Mouse (Mus musculus): Measurements from ENCODE around the gene Rnf180. TPM values are rescaled to one million over a fixed set of nuclear protein-coding genes. Genes with fewer than 3 reads are reported as not detected.

The Rnf180 gene
- total RNA-seq, 1 experiment from 2014 or later, result 10.7 TPM

DNA sequence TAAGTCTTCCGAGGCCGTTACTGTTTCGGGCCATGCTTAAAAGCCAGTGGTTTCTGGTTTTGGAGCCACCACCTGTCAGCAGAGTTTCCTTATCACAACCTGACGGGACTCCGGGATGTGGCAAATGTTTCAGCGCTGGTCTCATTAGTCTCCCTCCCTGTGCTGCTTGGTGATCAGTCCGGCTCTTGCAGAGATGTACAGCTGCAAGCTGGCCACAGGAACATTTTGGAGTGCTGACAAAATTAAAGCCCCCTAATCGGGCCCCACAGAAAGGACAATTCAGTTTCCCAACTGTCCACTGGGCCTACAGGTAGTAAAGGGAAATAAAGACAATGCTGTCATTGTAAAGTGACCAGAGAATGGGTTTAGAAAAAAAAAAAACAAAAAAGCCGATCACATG is 44.4 kb downstream of the Rnf180 start:
- DNase-seq, result no peak

DNA sequence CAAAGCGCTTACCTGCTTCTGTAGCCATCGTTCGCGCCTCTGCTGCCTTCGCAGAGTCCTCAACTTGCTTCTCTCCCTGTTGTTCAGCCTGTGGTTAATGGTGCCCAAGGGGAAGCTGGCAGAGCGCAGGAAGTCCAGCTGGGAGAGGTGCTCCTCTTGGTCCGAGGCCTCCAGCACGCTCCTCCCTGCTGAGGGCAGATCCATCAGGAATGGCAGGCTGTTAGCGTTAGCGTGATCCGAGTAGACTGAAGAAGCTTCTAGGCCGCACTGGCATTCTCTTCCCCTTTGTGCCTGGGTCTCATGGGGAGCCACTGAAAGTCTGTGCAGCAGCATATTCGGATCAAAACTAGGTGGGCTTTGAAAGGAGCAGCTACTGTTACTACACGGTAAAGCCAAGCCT is 45.0 kb downstream of the Rnf180 start:
- DNase-seq, result no peak

DNA sequence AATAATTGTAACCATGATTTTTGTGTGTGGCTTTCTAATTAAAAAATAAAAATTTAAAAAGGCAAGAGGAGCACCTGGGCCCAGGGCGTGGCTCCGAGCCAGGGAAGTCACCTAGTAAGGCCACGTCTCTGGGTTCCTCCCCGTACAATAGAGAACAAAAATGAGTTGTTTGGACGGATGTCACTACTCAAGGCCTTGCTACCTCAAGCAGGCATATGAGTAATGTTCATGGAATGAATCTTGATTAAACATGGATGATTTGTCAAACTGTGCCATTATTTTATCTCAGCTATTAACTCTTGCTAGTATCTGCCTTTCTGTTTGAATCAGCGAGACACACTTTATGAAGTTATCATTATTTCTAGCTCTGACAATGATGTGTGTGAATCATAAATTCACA is 46.9 kb downstream of the Rnf180 start:
- peak; percentile 15 for DNase-seq

DNA sequence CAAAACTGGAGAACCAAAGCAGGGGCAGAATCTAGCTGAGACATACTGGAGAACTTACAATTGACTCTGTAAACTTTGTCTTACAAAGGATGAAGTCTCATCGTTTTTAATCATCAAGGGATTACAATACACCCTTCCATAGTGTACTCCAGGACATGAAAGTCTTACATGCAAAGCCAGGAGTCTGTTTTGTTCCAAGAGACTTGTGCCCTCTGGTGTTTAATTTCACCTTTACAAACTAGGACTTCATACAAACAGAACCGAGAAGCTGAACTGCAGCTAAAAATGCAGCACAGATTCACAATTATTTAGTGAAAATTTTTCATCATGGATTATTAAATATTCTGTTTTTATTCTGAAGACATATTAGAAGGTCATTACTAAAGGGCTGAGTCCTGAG is 53.8 kb downstream of the Rnf180 start:
- no peak for DNase-seq

DNA sequence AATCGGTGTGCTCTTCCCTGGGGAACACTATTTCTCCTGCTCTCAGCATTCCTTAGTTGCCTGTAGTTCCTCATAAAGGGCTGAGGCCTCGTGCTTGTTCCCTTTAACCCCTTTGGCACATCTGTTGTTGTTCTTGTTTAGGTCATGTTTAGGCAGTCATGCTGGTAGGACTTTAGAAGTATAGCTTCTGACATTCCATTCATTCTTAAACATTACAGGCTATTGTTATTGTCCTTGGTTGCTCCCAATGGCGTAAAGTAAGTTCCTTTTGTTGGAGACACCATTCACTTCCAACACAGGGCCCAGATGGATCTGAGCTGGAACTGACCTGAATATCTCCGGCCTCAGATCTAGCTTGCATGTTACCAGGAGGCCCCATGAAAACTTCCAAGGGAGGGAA is 67.5 kb downstream of the Rnf180 start:
- DNase-seq, result no peak

DNA sequence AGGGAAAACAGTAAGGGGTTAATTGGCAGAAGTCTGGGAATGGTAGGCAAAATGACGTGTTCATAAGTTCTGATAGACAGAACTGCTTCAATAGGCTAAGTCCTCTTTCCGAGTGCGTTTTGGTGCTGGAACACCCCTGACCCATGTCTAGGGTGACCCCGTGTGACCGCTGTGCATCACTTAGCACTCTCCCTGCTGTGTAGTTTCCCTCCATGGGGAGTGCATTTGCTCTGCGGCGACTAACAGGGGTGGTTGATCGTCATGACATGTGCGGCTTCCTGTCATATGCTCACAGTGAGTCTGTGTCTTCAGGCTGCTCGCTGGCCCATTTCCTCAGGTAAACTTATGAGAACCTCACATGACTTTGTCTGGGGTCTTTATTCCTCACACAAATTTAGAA is 70.6 kb downstream of the Rnf180 start:
- DNase-seq, result no peak

DNA sequence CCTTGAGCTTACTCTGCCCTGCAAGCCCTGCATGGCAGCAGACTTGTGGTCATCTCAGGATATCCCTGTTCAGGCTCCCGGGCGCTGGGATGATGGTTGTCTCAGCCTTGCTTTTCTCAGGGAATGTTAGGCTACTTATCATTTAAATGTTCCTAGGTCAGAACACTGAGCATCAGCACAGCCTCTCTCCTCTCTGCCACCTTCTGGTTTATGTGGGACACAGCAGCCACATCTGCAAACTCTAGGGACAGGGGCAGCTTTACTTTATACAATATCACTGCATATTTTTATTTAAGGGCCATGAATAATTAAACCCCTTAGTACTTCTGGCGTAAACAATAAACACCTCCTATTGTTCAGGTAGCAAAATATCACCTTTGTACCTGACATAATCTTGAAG is 71.5 kb downstream of the Rnf180 start:
- DNase-seq, result peak; percentile 9

DNA sequence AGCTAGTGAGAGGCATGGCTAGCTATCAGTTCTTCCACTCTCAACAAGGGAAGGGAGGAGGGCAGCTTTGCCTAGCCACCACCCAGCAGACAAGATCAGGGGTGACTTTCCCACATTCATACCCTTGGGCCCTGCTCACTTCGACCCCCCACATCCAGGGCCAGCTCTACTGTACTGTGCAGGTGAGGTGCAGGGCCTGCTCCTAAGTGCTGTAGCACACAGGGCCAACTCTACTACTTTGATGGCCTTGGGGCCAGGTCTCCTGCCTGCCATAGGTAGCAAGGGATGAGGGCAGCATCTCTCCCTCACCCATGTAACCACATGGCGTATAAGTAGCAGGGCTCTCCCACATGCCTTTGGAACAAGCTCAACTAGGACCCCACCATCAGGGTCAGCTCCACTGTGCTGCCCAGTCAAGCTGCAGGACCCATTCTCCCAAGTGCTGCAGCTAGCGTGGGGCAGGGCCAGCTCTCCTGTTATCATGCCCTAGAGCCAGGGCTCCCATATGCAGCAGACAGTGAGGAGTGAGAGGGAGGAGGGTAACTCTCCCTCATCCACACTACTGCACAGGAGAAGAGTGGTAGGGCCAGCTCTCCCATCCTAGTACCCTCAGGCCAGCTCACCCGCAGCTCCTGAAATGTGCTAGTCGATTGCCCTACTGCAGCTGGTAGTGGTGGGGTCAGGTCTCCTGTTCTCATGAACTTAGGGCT is 72.4 kb downstream of the Rnf180 start:
- no peak for DNase-seq

DNA sequence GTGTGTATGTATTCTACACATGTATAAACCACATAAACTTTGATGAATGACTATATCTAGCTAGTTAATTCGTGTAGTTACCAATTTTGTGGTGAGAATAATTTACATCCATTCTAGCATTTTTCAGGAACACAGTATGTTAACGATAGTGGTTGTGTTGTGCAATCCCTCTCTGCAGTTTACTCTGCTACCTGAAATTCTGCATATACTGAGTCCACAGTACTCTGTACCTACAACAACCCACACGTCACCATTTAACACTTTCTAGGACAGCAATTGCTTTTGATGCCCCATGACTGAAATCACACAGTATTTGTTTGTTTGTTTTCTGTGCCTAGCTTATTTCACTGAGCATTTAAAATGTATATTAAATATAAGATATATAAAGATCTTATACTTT is 83.9 kb downstream of the Rnf180 start:
- no peak for DNase-seq

DNA sequence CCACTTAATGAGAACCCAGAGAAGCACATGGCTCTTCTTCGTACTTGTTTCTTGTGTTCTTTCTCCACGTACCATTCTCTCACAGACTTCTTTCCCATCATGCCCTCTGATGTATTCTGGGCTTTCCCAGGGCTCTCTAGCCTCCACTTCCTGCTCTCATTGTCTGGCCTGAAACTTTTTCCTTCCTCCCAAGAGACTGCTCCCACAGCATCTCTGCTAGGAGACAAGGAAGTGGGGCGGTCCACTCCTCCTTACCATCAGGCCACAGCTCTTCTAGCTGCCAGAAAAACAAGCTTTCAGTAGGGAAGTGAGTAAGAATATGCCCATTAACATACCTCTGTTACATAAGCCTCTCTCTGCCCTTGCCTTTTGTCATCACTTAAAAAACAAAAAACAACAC is 90.8 kb downstream of the Rnf180 start:
- no peak for DNase-seq

DNA sequence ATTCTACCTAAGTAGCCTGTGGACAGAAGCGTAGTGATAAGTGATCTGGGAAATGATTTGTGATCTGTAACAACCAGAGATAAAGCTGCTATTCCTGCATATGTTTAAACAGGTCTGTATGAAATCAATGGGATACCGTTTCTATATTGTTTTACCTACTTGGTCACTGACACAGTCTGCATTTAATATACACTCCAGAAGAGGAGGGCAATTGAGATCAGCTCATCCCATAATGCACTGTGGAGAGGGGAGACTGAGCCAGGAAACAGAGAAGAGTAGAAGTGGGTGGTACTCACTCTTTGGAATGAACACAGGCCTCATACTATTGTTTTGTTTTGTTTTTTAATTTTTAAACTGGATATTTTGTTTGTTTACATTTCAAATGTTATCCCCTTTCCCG is 96.0 kb downstream of the Rnf180 start:
- DNase-seq, result no peak

DNA sequence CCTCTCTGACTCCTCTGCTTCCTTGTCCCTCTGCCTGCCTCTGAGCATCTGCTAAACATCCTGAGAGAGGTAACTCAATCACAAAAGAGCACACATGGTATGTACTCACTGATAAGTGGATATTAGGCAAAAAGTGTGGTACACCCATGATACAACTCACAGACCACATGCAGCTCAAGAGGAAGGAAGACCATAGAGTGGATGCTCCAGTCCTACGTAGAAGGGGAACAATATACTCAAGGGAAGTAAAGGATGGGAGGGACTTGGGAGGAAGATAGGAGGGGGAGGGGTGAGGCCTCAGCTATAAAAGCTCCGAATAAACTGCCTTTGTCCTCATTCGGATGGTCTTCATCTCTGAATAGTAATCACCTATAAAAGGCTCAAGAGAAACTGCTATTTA is 96.6 kb downstream of the Rnf180 start:
- DNase-seq, result no peak

DNA sequence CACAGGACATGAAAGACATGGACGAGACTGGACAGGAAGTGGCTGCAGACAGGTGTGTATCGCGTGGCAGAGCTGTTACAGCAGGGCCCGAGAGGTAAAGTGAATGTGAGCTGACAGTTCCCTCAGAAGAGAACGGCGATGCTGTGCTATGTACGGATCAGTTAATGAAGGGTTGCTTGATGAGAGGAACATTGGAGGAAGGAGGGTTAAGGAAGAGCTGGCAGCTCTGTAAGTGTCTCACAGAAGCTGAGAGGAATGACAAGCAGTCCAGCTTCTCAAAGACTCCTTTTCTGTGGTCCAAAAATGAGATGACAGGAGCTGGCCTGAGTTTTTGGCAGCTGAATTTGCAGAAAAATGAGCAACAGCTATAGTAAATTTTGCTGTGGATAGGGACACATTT is 101.0 kb downstream of the Rnf180 start:
- DNase-seq, result no peak

DNA sequence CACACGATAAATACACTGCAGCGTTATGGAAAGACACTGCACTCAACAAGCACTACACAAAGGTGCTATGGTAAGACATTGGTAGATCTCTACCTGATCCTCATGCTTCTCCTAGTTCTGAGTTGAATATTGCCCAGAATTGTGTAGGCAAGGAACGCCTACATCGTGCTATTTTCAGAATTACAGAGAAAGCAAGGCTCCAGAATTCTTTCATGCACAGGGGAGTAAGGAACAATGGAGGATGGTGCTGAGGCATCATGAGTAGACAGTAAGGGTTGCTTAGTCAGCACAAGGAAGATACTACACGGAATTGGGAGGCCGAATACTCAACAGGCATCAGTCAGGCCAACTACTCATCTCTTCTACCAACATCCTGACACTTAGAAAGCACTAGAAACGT is 105.9 kb downstream of the Rnf180 start:
- no peak for DNase-seq

DNA sequence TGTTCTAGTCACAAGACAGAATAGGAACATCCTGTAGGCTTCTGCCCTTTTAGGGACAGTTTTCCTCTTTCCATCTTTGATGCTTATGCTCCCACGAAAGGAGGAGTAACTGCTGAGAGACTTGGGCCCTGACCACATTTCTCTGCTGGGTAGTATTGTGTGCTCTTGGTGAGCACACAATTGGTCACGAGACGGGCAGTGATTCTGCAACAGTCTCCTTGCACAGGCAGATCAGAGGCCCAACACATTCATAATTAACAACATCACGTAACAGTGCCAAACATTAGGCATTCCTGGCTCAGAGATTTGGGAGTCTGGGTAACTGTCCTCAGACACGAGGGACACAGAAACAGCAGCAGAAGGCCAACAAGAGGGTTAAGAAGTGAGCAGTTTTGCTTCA is 113.8 kb downstream of the Rnf180 start:
- no peak for DNase-seq

DNA sequence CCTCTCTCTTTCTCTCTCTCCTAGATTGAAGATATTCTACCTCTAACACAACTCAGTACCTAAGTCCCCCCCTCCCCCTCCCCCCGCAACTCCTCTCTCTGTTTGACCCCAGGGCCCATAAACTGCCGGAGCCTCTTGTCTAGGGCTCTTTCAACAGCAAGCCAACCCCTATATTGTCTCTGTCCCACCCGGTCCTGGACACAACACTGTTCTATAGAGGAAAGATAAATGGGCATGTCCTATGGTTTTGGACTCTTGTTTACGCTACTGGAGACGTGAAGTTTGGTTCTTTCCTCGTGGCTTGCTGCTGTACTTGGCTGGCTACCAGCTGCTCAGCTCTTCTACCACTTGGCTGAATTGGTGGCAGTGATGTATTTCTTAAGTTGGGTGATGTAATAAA is 129.2 kb downstream of the Rnf180 start:
- DNase-seq, result no peak

DNA sequence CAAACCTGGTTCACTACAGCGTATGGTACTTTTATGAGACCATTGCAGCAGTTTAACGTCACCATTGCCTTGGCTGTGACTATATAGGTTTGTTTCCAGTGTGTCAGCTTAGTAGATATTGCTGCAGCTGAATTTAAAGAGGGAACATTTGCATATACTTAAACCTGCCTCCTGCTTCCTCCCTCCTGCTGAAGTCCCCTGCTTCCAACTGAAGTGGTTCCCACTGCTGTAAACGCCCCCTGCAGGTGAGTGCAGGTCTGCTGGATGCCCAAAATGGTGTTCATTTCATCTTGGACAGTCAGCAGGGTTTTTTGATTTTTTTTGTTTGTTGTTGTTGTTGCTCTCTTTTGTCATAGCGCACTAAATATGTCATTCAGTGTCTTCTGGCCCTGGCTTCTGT is 140.7 kb downstream of the Rnf180 start:
- DNase-seq, result peak; percentile 9

DNA sequence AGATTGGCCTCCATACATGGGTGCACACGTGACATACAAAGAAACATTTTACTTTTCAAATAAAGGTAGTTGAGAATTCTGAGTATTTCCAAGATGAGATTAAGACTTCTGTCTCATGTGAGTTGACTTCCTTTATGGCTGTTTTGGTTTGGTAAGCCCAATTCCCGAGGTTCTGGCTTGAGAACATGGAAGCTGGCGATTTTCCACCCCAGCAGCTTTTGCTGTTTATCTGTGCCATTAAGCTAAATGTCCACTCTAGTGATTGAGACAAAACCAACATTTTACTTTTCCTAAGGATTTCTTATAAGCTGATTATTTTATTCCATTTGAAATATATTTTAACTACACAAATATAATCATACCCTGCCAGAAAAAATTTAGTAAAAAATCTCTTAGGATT is 144.6 kb downstream of the Rnf180 start:
- no peak for DNase-seq

DNA sequence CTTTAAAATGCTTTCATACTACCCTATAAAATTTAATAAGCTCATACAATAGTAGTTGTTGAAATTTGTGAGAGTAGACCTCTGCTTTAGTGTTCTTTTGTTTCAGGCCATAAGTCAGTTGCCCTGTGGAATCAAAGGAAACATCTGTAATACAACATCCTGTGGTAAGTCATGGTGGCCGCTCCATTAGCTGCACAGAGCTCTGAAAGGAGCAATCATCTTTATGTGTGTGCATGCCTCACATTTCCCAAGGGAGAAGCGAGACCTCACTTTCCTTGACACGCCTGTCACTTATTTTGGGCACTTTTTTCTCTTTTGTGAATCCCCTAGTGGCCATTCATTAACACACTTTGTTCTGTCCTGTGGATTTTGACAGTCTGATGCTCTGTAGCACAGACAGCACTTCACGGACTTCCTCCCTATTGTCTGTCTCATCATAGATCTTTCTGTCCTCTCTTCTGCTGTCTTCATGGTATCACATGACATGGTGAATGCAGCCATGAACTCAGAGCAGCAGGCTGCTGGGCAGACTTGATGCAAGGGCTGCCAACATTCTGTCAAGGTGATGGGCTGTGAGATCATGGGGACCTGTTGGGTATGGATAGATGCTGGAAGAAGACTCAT is 146.7 kb downstream of the Rnf180 start:
- no peak for DNase-seq

DNA sequence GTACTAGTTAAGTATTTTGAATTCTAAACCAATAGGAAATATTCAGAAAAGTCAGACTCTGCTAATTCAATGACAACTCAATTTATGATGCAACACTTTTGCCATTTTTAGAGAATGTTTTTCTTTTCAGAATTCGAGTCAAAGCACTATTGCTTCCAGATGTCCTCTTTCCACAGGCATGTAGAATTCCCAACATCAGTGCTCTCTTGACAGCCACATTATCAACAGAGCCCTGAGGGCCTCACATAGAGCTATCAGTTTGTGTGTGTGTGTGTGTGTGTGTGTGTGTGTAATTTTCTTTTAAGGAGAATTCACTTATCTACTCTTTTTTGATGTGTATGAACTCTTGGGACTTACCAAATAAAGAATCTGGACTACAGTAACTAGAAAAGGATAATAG is 147.8 kb downstream of the Rnf180 start:
- DNase-seq, result no peak

DNA sequence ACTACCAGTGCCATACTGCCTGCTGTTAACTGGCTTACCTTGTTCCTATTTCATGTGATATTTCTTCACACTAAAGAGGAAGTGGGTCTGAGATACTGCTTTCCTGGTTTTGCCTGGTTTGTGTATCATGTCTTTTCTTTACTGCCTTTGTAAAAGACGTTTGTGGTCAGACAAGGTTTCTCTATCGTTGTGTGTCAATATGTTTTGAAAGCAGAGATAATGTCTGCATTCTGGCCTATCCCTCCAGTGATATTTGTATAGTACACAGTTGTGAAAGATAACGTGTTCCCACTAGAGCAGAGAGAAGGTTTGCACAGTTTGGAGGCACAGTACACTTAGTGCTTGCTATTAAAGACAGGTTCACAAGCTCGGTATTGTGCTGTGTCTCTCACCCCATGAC is 154.7 kb downstream of the Rnf180 start:
- no peak for DNase-seq

DNA sequence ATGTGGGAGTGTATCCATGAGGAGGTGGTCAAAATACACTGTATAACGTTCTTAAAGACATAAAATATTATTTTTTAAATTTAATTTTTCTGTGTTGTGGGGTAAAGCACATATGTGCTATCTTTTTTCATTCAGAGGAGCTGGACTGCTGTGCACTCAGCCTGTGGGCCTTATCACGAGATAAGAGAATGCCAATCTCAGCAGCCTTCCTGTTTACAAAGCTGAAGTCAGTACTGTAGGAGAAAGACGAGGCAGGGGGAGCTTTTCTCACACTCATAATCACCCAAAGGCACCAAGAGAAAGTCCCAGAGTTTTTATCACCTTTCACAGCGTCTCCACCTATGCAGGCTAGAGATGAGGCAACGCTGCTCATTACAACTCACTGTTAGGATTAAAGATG is 160.2 kb downstream of the Rnf180 start:
- DNase-seq, result no peak

DNA sequence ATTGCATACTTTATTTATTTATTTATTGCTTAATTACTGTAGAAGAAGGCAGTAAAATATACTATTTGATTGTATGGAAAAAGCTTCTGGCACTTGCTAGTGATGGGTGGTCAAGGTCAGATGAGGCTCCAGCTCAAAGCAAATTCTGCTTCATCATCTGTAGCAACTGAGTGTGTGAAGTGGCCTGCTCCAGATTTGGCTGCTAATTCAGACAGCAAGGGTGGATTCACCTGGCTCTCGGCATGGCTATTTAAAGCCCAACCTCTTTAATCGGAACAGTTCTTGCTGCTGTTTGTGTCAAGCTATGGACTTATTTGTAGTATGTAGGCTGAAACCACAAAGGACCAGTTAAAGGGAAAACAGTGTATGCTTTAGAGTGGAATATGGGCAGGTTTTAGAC is 161.8 kb downstream of the Rnf180 start:
- no peak for DNase-seq

DNA sequence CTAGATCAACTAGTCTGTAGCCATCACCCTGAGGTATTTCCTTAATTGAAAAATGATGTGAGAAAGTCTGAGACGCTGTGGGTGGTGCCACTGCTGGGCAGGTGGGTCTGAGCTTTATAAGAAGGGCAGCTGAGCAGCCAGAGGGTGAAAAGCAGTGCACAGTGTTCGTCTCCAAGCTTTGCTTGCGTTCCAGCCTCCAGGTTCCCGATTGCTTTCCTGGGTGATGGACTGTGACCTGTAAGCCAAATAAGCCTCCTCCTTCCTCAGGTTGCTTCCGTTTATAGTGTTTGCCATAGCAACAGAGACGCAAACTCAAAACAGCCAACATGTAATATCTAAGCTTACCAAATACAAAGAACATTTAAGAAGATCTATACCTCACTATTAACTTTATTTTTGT is 162.2 kb downstream of the Rnf180 start:
- no peak for DNase-seq

DNA sequence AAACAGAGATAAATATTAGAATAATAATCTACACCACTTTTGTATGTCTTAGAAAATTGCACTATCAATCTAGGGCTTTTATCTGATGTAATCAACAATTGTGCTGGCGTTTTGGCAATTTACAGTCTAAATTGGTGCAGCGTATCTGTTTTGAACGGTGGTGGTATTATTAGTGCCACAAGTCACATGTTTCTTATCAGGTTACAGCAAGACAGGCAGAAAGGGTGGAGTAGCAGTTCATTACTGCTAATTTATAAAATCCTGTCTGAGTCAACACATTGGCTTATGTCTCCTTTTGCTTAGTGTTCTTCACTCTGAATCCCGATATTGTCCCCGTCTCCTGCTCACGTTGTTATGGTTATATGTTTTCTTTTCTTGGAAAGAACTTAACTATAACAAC is 164.5 kb downstream of the Rnf180 start:
- DNase-seq, result no peak
